Mouse (Mus musculus) lung, postnatal 4 days (tissue): ENCODE data around the gene Gm20695.
"Not testable (repeated sequence)": the region's sequence is repeated elsewhere in the genome, so short reads cannot be mapped to it uniquely, and the experiment has no call there.

Source experiments
- DNase-seq, 2 experiments: peaks; one replicate each; pipeline ENCODE4 v3.0.0; 2021

Gm20695 gene

GRCm38 (mm10) chr16:3884201-3885064 is at the start of gene Gm20695, which contains the start of gene Zfp597:
Gm20695 (plus strand) TSS chr16:3884648.
Zfp597 (minus strand) TSS chr16:3884561.
- DNase-seq, result peak; percentile 97

- no peak for DNase-seq
These were observed 49.0 kb upstream of the Gm20695 start for GRCm38 (mm10) chr16:3835461-3835860.

DNA sequence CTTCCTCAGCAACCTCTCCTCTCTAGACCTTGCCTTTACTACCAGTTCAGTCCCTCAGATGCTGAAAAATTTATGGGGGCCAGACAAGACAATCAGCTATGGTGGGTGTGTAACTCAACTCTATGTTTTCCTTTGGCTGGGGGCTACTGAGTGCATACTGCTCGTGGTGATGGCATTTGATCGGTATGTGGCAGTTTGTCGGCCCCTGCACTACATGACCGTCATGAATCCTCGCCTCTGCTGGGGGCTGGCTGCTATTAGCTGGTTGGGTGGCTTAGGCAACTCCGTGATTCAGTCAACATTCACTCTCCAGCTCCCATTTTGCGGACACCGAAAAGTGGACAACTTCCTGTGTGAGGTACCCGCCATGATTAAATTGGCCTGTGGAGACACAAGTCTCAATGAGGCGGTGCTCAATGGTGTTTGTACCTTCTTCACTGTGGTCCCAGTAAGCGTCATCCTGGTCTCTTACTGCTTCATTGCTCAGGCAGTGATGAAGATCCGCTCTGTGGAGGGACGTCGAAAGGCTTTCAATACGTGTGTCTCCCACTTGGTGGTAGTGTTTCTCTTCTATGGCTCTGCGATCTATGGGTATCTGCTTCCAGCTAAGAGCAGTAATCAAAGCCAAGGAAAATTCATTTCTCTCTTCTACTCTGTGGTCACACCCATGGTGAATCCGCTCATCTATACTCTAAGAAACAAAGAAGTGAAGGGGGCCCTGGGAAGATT is 45.1 kb upstream of the Gm20695 start:
- peak in 1 of 2 experiments; percentile 35 for DNase-seq

DNA sequence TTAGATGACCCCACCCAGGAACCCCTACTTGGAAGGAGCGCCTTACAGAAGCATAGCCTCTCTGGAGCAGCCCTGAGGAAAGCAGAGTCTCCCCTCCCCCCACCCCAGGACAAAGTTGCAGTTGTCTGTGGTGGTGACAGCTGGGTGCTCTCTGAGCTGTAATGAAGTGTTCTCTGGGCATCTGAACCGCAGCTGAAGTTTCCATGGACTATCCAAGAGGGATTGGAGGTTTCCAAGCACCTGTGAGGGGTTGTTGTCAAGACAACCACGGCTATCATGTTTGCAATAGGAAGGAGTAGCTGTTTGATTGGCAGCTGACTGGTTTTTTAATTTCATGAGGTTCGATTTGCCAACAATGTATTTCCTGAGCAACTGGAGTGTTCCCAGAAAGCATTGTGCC is 41.5 kb upstream of the Gm20695 start:
- DNase-seq, result no peak

- DNase-seq, result no peak
These were observed 40.7 kb upstream of the Gm20695 start for GRCm38 (mm10) chr16:3843796-3844195.

- peak; percentile 94 to 95 for DNase-seq
These were observed 37.5 kb upstream of the Gm20695 start, which contains the start of gene Zfp174 for GRCm38 (mm10) chr16:3846711-3847518. Zfp174 (plus strand) TSS chr16:3847268.

DNA sequence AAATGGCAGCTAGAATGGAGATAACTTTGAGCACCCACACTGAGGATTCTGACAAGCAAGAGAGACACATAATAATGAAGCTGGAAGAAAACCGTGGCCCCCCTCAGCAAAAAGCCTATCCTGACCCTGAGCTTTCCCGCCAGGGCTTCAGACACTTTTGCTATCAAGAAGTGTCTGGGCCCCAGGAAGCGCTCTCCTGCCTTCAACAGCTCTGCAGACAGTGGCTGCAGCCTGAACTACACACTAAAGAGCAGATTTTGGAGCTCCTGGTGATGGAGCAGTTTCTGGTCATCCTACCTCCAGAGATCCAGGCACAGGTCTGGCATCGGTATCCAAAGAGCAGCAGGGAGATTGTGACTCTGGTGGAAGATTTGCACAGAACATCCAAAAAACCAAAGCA is 36.6 kb upstream of the Gm20695 start:
- no peak for DNase-seq

GRCm38 (mm10) chr16:3848416-3848815 is 36.0 kb upstream of the Gm20695 start:
- no peak for DNase-seq

DNA sequence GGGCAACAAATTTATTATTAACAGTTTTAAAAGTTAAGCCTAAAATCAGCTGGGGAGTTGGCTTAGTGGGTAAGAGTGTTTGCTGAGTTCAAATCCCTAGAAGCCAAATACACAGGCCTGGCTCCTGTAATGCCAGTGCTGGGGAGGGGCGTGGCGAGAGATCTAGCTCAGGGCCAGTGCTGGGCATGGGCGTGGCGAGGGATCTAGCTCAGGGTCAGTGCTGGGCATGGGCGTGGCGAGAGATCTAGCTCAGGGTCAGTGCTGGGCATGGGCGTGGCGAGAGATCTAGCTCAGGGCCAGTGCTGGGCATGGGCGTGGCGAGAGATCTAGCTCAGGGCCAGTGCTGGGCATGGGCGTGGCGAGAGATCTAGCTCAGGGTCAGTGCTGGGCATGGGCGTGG is 33.1 kb upstream of the Gm20695 start:
- not testable (repeated sequence) for DNase-seq

DNA sequence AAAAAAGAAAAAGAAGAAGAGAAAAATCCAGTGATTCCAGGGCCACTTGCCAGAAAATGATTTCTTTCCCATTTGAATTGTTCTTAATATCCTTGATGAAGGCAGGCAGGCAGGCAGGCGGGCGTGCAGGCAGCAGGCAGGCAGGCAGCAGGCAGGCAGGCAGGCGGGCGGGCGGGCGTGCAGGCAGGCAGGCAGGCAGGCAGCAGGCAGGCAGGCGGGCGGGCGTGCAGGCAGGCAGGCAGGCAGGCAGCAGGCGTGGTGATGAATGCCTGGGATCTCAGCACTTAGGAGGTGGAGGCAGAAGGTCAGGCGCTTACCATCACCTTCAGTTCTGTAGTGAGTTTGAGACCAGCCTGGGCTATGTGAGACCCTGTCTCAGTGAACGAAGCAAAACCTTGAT is 31.9 kb upstream of the Gm20695 start:
- DNase-seq, result no peak

GRCm38 (mm10) chr16:3854437-3855182 is 29.8 kb upstream of the Gm20695 start:
- no peak for DNase-seq

- DNase-seq, result no peak
These were observed 28.7 kb upstream of the Gm20695 start for GRCm38 (mm10) chr16:3855776-3856175.

DNA sequence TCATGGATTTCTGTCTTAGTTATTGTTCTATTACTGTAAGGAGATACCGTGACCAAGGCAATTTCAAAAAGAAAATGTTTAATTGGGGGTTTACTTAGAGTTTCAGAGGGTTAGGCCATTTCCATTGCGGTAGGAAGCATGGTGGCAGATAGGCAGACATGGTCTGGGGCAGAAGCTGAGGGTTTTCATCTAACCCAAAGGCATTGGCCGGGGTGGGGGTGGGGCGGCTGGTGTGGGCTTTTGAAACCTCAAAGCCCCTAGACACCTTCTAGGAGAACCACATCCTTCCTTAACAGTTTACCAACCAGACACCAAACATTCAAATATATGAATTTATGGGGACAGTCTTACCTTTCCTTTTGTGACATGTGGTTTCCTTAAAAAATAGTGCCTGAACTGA is 25.2 kb upstream of the Gm20695 start:
- no peak for DNase-seq

GRCm38 (mm10) chr16:3871815-3872214 is 12.6 kb upstream of the Gm20695 start:
- no peak for DNase-seq

GRCm38 (mm10) chr16:3872216-3873047 is 12.0 kb upstream of the Gm20695 start, which contains the start of gene Naa60:
Naa60 (plus strand) TSS chr16:3872375.
- DNase-seq, result peak; percentile 93 to 96

- DNase-seq, result no peak
These were observed 8.1 kb upstream of the Gm20695 start for GRCm38 (mm10) chr16:3876346-3876745.

- DNase-seq, result no peak
These were observed 720 bp downstream of the Gm20695 start for GRCm38 (mm10) chr16:3885065-3885670.

GRCm38 (mm10) chr16:3891621-3892295 is 7.3 kb downstream of the Gm20695 start:
- DNase-seq, result no peak

DNA sequence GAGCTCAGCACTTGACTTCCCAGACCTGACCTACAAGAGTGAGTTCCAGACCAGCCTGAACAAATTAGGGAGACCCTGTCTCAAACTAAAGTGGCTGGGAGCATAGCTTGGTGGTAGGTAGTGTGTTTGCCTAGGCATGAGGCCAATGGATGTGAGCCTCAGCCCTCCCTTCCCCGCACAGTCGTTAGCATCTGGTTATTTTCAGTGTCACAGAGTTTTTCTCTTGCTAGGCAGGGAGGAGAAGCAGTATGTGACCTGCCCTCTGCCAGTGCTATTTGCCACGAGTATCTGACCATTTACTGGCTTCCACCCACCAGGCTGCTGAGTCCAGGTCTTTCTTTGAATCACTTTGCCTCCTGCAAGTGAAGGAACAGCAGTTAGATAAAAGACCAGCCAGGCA is 9.3 kb downstream of the Gm20695 start:
- no peak for DNase-seq

DNA sequence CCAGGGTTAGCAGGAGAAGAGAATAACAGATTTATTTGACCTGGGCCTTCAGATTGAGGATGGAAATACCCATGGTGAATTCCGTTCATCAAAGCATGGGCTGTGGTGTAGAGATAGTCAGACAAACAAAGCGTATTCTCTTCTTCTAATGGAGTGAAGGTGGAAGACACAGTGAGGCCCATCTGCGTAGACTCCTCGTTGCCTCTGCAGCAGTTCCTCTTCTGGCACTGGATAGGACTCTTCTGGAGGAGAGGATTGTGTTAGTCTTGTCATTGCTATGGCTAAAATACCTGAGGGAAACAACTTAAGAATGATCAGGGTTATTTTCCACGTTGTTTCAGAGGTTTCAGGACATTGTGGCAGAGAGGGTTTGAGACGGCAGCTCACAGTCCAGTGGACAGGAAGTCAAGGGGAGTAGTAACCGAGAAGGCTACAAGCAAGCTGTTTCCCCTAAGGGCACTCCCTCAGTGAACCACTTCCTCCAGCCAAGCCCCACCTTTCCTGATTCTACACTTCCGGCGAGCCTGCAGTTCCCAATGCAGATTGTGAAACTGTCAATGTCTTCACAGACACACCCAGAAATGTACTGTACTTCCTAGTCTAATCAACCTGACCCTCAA is 10.8 kb downstream of the Gm20695 start:
- DNase-seq, result peak; percentile 73 to 79
